Mouse (Mus musculus) telencephalon, adult 2 months (tissue): ENCODE results near the gene Gid4.
"Not testable (repeated sequence)": the region's sequence is repeated elsewhere in the genome, so short reads cannot be mapped to it uniquely, and the experiment has no call there.

ENCODE experiments used
- DNase-seq: peaks from one replicate; pipeline ENCODE4 v3.0.0-alpha.2; 2011; ENCODE audit warnings: low read depth, low spot score

Gid4 gene

GRCm38 (mm10) chr11:60427628-60428027, 10.7 kb downstream of the Gid4 start:
- no peak for DNase-seq

GRCm38 (mm10) chr11:60433501-60433900, 16.6 kb downstream of the Gid4 start:
- DNase-seq, result no peak

- DNase-seq, result no peak
These were observed 18.2 kb downstream of the Gid4 start for GRCm38 (mm10) chr11:60435133-60435532.

GRCm38 (mm10) chr11:60436618-60437017, 19.7 kb downstream of the Gid4 start:
- no peak for DNase-seq

GRCm38 (mm10) chr11:60439621-60440020, 22.7 kb downstream of the Gid4 start:
- DNase-seq, result not testable (repeated sequence)

GRCm38 (mm10) chr11:60440176-60440575, 23.2 kb downstream of the Gid4 start:
- no peak for DNase-seq

- DNase-seq, result no peak
These were observed 26.0 kb downstream of the Gid4 start for GRCm38 (mm10) chr11:60442896-60443295.

GRCm38 (mm10) chr11:60444007-60444406, 27.1 kb downstream of the Gid4 start:
- no peak for DNase-seq

GRCm38 (mm10) chr11:60454080-60454744, 37.3 kb downstream of the Gid4 start, which contains the start of gene Drg2:
Gene Drg2, plus strand, starts transcription at chr11:60454591.
- peak; percentile 90 for DNase-seq

GRCm38 (mm10) chr11:60454745-60455087, 37.8 kb downstream of the Gid4 start:
- no peak for DNase-seq

- no peak for DNase-seq
These were observed 41.0 kb downstream of the Gid4 start for GRCm38 (mm10) chr11:60457973-60458372.

- DNase-seq, result no peak
These were observed 49.0 kb downstream of the Gid4 start for GRCm38 (mm10) chr11:60465943-60466380.

- DNase-seq, result no peak
These were observed 52.1 kb downstream of the Gid4 start, which contains the start of gene Myo15 for GRCm38 (mm10) chr11:60469039-60469438. Gene Myo15, plus strand, starts transcription at chr11:60469339.

GRCm38 (mm10) chr11:60470743-60471142, 53.8 kb downstream of the Gid4 start:
- DNase-seq, result no peak

GRCm38 (mm10) chr11:60474534-60474933, 57.6 kb downstream of the Gid4 start:
- DNase-seq, result no peak

- DNase-seq, result no peak
These were observed 58.9 kb downstream of the Gid4 start for GRCm38 (mm10) chr11:60475668-60476362.

- DNase-seq, result no peak
These were observed 61.2 kb downstream of the Gid4 start for GRCm38 (mm10) chr11:60478121-60478520.

- no peak for DNase-seq
These were observed 69.3 kb downstream of the Gid4 start for GRCm38 (mm10) chr11:60486267-60486666.

GRCm38 (mm10) chr11:60492726-60493125, 75.8 kb downstream of the Gid4 start:
- DNase-seq, result no peak

GRCm38 (mm10) chr11:60495692-60496091, 78.7 kb downstream of the Gid4 start:
- DNase-seq, result no peak
